Mouse (Mus musculus) urinary bladder, postnatal 14 days (tissue): Measurements from ENCODE around the gene Ids.
A peak's percentile ranks its signal among the peaks of the same experiment; 100 is the strongest.
"Not testable (repeated sequence)": the region's sequence is repeated elsewhere in the genome, so short reads cannot be mapped to it uniquely, and the experiment has no call there.

Source experiments
- DNase-seq: peaks from one replicate; pipeline ENCODE4 v3.0.0; 2021; ENCODE audit warnings: low spot score

Gene Ids

DNA sequence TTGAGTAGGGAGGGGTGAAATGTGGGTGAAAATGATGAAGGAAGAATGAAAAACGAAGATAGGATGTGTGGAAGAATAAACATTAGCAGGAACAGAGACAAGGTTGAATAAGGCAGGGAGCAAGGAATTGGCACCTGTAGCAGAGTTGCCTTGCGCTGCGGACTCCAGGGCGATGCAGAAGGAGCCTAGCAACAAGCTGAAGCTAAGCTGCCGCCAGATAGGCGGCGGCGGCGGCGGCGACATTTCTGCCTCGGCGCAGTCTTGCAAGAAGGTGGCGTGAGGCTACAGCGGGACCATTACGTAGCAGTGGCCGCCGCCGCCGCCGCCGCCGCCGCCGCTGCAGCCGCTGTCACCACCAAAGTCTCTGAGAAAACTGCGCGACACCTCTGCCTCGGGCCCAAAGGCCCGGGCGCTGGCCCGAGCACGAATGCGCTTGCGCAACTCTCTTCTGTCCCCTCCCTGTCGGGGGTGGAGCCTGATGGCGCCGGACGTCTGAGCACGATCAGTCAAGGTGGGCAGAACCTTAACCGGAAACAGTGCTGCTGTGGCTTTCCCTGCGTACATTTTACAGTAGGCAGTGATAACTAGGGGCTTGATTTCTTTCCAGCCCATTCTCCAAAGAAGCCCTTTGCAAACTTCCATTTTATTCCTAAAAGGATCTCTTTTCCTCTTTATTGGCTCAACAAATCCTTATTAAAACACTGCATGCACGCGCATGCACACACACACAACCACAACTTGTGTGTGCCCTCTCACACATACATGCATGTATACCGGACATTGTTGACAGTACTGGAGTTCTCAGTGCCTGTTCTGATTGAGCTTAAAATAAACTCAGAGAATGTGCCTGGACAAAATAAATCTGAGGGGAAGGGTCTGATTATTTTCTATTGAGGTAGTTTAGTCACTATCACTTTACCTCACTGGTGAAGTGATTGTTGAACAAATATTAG, at the start of gene Ids:
Gene Ids (minus strand): TSS at position 424 of the 953 bp plus-strand sequence.
- peak; percentile 87 for DNase-seq

DNA sequence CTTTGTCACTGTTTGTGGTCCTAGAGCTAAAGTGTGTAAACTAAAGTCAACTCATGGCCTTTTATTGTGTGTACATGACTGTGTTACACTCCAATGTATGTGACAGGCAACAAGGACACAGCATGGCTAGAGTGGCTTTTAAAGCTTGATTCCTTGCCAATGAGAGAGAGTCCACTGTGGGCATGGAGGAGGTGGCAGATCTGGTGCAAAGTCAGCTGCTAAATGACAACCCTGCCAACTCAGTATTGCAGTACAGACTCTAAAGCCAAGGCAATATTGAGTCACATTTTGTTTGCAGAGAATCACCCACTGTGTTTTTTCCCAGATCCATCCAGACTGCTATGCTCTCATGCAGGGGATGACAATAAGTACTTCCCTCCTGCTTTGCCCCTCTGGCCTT, 27.8 kb upstream of the Ids start:
- DNase-seq: not testable (repeated sequence)

DNA sequence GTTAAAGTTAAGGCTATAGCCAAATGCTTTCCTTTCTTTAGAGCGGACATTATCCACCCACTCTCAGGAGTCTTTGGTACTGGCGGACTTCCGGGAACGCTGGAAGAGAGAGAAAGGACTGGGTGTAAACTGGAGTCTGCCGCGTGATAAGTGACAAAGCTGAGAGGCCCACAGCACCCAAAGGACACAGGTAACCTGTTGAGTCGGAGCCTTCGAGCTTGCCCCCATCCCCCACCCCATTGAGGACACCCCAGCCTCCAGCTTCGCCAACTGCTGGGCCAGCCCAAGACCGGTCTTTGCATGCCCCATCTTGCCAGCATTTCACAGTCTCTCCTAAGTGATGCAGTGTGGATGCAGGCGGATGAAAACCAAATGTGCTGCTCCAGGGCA, 21.1 kb upstream of the Ids start:
- DNase-seq: peak; percentile 31

DNA sequence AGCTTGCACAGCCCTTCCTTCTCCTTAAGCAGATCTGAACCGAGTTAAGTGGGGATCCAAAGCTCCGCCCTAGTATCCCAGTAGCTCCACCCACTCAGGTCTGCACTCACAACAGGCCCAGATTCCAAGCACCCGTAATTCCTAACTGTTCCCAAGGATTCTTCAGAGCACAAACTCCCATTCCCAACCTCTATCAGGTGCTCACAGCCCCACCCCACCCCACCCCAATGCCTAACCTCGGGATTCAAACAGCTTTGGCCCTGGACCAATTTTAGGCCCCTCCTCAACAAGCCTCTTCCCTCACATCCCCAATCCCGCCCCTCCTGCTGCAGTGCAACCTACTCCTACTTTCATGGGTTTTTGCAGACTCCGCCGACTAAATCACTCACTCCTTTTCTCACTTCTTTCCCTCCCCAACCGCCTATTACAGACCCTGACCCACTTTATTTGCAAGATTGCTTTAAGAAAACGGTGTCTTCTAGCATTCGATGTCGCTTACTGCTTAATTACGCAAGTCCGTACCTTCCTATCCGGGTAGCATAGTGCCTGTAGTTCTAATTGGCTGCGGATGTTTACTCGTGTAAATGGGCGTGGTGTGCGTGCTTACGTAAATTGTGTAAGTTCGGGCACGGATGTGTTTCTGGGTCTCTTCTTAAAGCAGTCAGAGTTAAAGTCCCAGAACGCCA, 20.5 kb upstream of the Ids start, which contains the start of gene 1110012L19Rik:
Gene 1110012L19Rik (plus strand): TSS at position 602 of the 686 bp plus-strand sequence.
- DNase-seq: peak; percentile 70

DNA sequence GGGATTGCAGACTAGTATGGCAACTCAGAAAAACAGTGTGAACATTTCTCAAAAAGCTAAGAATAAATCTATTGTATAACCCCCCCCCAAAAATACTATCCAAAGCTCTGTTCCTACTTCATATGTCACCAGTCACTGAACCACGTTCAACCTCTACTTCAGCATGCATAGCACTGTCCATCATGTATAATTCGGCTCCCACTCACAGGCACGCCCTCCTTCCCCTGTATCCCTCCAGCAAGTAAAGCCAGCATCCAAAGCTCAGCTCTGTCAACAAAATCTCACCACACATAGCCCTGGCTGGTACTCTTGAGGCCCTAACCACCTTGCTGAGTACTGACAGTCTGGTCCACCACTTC, 20.0 kb upstream of the Ids start:
- DNase-seq: no peak

DNA sequence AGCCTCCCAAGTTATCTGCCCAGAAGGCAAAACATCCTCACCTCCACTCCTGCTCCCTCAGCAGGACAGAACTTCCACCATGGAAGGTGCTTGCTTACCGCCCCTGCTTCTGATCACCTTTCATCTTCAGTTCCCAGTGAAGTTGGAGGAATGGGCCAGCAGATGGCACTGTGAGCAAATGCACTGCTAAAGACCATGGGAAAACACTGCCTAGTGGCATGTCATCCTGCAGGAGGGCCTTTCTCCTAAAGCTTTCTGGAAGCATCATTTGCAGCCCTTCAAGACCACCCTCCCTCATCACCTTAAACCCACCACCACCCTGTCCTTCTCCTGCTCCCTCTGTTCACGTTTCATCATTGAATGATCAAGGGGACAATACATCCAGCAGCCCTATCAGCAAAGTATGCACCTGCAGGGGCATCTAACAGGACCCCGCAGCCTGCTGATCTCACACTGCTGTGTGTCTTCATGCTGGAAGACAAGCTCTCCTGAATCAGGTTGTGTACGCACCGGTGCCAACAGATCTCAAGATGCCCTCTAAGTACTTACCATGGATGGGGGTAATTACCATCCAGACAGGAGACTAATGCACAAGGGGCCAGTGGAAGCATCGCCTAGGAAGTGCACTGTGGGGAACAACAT, 9.7 kb upstream of the Ids start:
- not testable (repeated sequence) for DNase-seq

DNA sequence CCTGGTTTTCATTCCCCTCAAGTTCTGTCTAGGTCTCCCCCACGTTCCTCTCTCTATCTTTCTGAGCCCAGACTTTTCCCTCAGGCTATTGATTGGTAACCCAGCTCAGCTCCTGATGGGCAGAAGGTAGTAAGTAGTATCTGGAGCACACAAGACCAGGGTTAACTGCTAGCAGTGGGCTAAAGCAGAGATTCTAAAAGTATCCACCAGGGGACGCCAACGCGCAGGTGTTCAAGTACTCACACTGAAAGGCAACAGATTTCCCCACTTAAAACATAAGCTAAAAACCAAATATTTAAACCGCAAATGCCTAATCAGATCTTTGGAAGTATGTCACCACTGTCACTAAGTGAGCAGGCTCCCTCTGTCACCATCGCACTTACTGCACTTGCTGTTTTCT, 4.9 kb upstream of the Ids start:
- DNase-seq: not testable (repeated sequence)

DNA sequence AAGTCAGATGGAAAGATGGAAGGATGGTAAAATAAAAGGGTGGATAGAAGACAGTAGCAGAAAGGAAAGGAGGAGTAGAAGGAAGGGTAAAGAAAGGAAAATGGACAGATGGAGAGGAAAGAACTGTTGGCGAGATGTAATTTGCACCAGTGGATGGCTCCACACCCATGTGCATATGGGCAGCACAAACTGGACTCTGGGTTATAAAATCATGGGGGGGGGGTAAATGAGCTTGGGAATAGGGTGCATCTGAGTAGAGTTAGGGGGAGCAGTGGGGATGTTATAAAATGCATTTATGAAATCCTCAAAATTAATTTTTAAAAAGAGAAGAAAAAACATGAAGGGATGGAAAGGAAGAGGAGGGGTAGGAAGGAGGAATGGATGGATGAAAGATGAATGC, 682 bp downstream of the Ids start:
- DNase-seq: no peak

DNA sequence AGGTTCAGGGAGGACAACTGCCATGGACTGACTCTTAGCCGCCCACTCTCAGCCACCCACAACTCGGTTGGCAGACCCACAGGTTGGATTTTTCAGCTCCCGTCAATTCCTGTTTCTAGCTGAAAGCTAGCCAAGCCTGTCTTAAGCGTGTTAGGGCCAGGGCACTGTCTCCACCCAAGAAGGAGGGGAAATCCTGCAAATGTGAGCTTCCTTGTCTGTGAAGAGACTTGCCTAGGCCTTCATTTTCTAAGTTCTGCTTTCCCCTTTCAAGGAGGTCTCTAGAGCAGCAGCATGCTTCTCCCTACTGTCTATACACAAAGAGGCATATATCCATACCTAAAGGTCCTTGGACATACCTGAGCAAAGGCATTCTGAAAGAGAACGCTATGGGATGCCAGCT, 1.4 kb downstream of the Ids start:
- no peak for DNase-seq

DNA sequence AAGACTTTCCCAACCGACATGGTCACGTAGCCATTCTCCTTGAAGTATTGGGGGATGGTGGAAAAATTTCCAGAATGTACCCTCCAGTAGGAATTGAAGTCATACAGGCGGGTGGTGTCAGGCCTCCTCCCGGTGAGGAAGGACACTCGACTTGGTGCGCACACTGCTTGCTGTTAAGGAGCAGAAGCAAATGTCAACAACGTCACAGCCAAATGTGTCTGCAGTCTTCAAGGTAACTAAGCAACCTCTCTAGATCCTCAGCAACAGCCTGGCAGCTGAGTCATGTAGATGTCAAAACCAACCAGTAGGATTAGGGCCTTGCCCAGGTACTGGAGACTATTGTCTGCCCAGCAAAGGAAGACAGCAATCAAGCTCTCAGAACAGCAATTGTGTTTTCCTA, 1.9 kb downstream of the Ids start:
- DNase-seq: no peak

DNA sequence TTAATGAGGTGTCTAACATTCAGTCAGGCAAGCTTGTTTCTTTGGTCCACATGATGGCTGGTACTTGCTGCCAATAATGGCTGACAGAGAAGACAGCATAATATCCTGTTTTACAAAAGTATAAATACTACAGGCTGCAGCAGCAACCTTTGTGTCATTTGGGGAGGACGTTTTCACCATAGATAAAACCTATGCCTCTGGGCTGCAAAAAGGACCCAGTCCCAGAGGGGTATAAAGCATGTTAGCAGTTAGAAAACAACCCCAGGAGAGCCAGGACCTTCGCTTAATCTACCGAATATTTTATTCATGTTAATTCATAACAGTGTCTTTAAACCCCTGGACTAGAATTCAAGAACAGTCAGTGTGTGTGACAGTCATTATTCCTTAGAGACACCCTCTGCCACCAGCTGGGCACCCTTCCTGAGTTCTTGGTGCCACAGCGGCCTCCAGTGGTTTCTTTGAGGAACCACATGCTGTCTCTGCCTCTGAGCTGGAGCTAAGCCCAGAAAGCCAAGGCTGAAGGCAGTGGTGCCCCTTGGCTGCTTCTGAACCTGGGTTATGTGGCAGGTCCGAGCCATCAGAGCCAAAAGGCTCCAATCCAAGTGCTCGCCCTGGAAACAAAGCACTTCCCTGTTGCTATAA, 34.6 kb downstream of the Ids start:
- DNase-seq: peak; percentile 20

DNA sequence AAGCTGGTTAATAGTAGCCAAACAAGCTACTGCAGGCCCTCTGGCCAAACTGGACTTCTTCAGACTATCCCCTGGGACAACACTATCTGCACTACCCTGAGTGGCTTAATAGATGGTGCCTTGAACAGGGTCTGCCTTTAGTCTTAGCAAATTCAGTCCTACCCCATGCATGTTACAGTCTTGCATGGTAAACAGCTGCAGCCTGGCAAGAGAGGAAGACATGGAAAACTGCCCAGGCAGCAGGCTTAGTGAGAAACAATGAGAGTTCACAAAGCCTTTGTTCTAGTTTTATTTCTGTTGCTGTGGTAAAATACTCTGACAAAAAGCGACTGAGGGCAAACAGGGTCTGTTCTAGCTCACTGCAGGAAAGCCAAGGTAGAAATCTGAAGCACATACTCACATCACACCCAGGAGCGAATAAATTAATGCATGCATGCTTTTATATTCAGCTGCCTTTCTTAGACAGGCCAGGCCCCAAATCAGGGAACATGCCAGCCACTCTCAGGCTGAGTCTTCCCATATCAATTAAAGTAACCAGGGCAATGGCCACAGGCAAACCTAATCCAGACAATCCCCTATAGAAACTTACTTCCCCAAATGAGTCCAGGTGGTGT, 36.2 kb downstream of the Ids start:
- DNase-seq: no peak

DNA sequence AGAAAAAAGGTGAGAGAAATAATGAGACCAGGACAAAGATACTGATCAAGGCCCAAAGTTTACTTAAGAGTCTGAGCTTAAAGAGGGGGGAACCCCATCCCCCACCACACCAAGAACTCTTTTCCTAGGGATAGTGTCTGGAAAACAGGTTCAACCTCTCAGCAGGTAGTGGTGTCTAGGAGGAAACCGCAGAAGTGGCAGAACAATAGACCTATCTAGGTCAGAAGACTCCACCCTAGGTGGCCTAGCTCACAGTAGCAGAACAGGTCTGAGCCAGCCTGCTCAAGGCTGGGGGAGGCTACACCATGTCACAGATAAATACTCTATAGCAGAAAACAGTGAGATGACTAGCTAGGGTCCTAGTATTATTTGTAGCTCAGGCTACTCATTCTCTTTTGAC, 37.2 kb downstream of the Ids start:
- no peak for DNase-seq

DNA sequence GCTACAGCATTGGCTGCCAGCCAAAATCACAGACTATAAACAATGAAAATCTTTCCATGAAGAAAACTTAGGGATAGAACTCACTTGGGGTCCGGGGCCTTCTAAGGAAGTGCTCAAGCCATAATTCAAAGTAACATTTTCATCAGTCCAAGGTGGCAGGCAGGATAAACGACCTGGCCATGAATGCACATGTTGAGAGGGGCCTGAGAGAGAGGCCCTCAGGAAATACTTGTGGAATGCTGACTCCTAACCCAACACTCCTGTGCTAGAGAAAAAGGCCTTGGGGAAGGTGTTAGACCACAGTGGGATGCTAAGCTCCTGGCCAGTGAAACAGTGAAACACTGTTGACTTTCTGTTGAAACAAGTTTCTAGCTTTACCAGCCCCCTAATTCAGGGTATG, 45.6 kb downstream of the Ids start:
- no peak for DNase-seq

DNA sequence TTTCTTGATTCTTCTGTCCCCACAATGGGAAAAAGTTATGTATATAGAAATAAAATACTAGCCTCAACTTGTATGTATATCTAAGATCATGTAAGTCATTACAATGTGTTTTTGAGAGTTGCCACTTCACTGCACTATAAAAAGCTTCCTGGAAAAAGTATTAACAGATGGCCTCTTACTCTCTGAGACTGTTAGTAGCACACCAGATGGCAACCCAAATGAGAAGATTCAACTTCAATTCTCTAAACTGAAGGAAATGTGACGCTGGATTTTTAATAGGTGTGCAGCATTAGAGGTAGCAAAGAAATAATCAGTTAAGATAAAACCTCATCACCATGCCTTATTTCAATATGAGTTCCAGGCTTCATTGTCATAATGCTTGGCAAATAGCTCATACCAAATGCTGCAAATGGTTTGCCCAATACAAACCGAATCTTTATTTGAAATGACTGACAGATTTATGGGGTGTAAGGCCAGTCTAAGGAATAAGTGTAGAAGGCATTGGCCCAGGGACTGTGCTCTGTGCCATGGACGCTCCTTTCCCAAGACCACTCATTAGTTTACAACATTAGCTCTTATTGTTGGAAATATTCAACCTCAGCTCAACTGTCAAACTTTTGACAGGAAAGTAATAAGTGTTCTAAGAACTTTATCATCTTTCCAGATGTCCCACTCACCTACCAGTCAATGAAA, 49.8 kb downstream of the Ids start:
- DNase-seq: no peak
